Mouse (Mus musculus): Measurements from ENCODE around the gene Tekt1. TPM values are rescaled to one million over a fixed set of nuclear protein-coding genes. Genes with fewer than 3 reads are reported as not detected.
"Not testable (repeated sequence)": the region's sequence is repeated elsewhere in the genome, so short reads cannot be mapped to it uniquely, and the experiment has no call there.

Gene Tekt1
- polyA plus RNA-seq, 1 experiment from 2014 or later = 17.8 TPM

DNA sequence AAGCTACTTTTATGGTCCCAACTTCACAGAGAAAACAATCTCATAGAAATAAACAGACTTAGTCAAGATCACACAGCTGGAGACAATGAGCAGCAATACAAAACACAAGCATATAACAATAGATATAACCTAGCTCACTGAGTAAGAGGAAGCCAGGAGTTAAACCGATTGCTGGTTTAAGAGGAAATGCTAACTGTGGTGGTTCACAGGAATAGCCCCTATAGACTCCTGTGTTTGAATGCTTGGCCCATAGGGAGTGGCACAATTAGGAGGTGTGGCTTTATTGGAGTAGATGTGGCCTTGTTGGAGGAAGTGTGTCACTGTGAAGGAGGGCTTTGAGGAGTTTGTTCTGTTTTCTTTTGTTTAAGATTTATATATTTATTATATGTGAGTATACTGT lies 10.0 kb downstream of the Tekt1 start:
- Histone ChIP-seq H3K27ac (ENCODE audit: low read length) (no peak overlapping the region), H3K4me3 (ENCODE audit: low read length) (no peak overlapping the region), H3K4me1 (replicated peaks; ENCODE audit: control insufficient read depth, insufficient read depth, low read length) (peaks cover 13% of the 10 kb centered on the region), H3K27me3 (ENCODE audit: control insufficient read depth, insufficient read depth, low read depth, low read length) (no peaks in the 10 kb centered on the region), H3K36me3 (ENCODE audit: control insufficient read depth, insufficient read depth, low read length) (no peaks in the 10 kb centered on the region), H3K9me3 (ENCODE audit: control insufficient read depth, low read length) (no peaks in the 10 kb centered on the region), H3K4me2 (ENCODE audit: low read depth, low read length) (no peak overlapping the region), H3K9ac (ENCODE audit: low read length) (no peak overlapping the region)
- WGBS = 72% methylated on average over 1 of the region's 1 CpGs
- no peak for ATAC-seq (ENCODE audit: low read depth)

DNA sequence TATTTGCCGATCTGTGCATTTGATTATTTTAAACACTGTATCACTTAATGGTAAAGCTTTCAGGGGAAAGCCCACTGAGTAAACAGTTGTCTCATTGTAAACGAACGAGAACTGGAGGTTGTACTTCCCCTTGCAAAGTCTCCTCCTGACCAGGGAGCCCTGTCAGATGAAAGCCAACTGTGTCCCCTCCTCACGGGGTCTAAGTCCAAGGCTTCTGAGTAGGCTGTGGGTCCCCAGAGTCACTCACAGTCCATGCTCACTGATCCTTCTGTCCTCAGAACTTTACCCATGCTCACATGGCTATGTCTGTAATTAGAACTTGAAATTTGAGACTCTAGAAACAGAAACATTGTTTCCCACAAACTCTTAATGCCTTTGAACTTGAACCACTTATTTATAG lies 12.6 kb downstream of the Tekt1 start:
- Histone ChIP-seq H3K36me3 (ENCODE audit: control insufficient read depth, insufficient read depth, low read length) (no peaks in the 10 kb centered on the region), H3K4me3 (ENCODE audit: low read length) (no peak overlapping the region), H3K9me3 (ENCODE audit: control insufficient read depth, low read length) (no peaks in the 10 kb centered on the region), H3K27me3 (ENCODE audit: control insufficient read depth, insufficient read depth, low read depth, low read length) (no peaks in the 10 kb centered on the region), H3K27ac (ENCODE audit: low read length) (peak overlapping the region; percentile 76), H3K9ac (ENCODE audit: low read length) (no peak overlapping the region), H3K4me1 (replicated peaks; ENCODE audit: control insufficient read depth, insufficient read depth, low read length) (peaks cover 11% of the 10 kb centered on the region), H3K4me2 (ENCODE audit: low read depth, low read length) (no peak overlapping the region)
- peak; percentile 48; the same call in 1 of the 2 replicates for ATAC-seq (ENCODE audit: low read depth)
- WGBS = 35% methylated on average over 4 of the region's 4 CpGs

- ATAC-seq (ENCODE audit: low read depth) = no peak; the same call in 1 of the 2 replicates
- Histone ChIP-seq H3K4me3 (ENCODE audit: low read length) (no peak overlapping the region), H3K9ac (ENCODE audit: low read length) (no peak overlapping the region), H3K27me3 (ENCODE audit: control insufficient read depth, insufficient read depth, low read depth, low read length) (no peaks in the 10 kb centered on the region), H3K36me3 (ENCODE audit: control insufficient read depth, insufficient read depth, low read length) (no peaks in the 10 kb centered on the region), H3K9me3 (ENCODE audit: control insufficient read depth, low read length) (no peaks in the 10 kb centered on the region), H3K4me2 (ENCODE audit: low read depth, low read length) (no peak overlapping the region), H3K4me1 (replicated peaks; ENCODE audit: control insufficient read depth, insufficient read depth, low read length) (peaks cover 11% of the 10 kb centered on the region), H3K27ac (ENCODE audit: low read length) (peak overlapping the region; percentile 70)
- WGBS = 33% methylated on average over 8 of the region's 8 CpGs
These were observed 13.2 kb downstream of the Tekt1 start for GRCm38 (mm10) chr11:72349016-72349415.

DNA sequence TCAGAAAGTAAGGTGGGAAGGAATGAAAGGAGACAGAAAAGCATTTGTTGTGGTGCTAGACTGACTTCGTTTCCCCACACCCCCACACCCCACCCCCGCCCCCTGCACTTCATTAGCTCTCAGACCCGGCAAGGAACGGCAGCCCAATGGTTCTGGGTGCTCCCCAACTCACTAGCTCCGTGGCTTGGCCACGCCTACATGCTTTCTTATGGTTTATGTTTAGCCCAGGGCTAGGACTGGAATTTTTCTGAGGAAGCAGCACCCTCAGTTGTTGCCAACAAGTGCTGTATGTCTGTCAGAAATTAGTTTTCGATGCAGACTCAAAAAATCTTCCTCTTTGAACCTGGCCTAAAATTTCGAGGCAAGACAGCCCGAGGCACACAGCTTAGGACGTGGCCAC lies 13.7 kb downstream of the Tekt1 start:
- Histone ChIP-seq H3K4me3 (ENCODE audit: low read length) (no peak overlapping the region), H3K4me2 (ENCODE audit: low read depth, low read length) (no peak overlapping the region), H3K9me3 (ENCODE audit: control insufficient read depth, low read length) (no peaks in the 10 kb centered on the region), H3K27ac (ENCODE audit: low read length) (peak overlapping the region; percentile 70), H3K27me3 (ENCODE audit: control insufficient read depth, insufficient read depth, low read depth, low read length) (no peaks in the 10 kb centered on the region), H3K36me3 (ENCODE audit: control insufficient read depth, insufficient read depth, low read length) (no peaks in the 10 kb centered on the region), H3K4me1 (replicated peaks; ENCODE audit: control insufficient read depth, insufficient read depth, low read length) (peaks cover 11% of the 10 kb centered on the region), H3K9ac (ENCODE audit: low read length) (no peak overlapping the region)
- WGBS = 28% methylated on average over 10 of the region's 10 CpGs
- ATAC-seq (ENCODE audit: low read depth) = peak; percentile 60

- Histone ChIP-seq H3K36me3 (ENCODE audit: control insufficient read depth, insufficient read depth, low read length) (no peaks in the 10 kb centered on the region), H3K27me3 (ENCODE audit: control insufficient read depth, insufficient read depth, low read depth, low read length) (no peaks in the 10 kb centered on the region), H3K27ac (ENCODE audit: low read length) (no peak overlapping the region), H3K9ac (ENCODE audit: low read length) (no peak overlapping the region), H3K4me3 (ENCODE audit: low read length) (no peak overlapping the region), H3K4me1 (replicated peaks; ENCODE audit: control insufficient read depth, insufficient read depth, low read length) (peaks cover 9% of the 10 kb centered on the region), H3K4me2 (ENCODE audit: low read depth, low read length) (no peak overlapping the region), H3K9me3 (ENCODE audit: control insufficient read depth, low read length) (no peaks in the 10 kb centered on the region)
- ATAC-seq (ENCODE audit: low read depth) = no peak
- 87% methylated on average over 11 of the region's 11 CpGs for WGBS
These were observed 17.8 kb downstream of the Tekt1 start for GRCm38 (mm10) chr11:72344486-72344885.

GRCm38 (mm10) chr11:72343904-72344303 lies 18.3 kb downstream of the Tekt1 start:
- Histone ChIP-seq H3K27me3 (ENCODE audit: control insufficient read depth, insufficient read depth, low read depth, low read length) (no peaks in the 10 kb centered on the region), H3K27ac (ENCODE audit: low read length) (no peak overlapping the region), H3K36me3 (ENCODE audit: control insufficient read depth, insufficient read depth, low read length) (no peaks in the 10 kb centered on the region), H3K9ac (ENCODE audit: low read length) (no peak overlapping the region), H3K4me3 (ENCODE audit: low read length) (no peak overlapping the region), H3K4me2 (ENCODE audit: low read depth, low read length) (no peak overlapping the region), H3K9me3 (ENCODE audit: control insufficient read depth, low read length) (no peaks in the 10 kb centered on the region), H3K4me1 (replicated peaks; ENCODE audit: control insufficient read depth, insufficient read depth, low read length) (peaks cover 4% of the 10 kb centered on the region)
- 21% methylated on average over 8 of the region's 8 CpGs for WGBS
- no peak; the same call in 1 of the 2 replicates for ATAC-seq (ENCODE audit: low read depth)

DNA sequence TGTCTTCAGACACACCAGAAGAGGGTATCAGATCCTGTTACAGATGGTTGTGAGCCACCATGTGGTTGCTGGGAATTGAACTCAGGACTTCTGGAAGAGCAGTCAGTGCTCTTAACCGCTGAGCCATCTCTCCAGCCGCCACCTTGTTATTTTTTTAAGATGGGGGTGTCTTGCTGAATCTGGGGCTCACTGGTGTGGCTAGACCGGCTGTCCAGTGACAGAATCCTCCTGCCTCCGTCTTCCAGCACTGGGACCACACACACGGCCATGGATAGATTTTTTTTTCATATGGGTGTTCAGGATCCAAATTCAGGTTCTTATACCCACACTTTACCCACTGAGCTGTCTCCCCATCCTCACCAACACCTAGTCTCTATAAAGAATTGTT lies 19.0 kb downstream of the Tekt1 start:
- 83% methylated on average over 5 of the region's 5 CpGs for WGBS
- H3K27me3 ChIP-seq (ENCODE audit: control insufficient read depth, insufficient read depth, low read depth, low read length); H3K4me1 ChIP-seq (replicated peaks; ENCODE audit: control insufficient read depth, insufficient read depth, low read length); H3K4me2 ChIP-seq (ENCODE audit: low read depth, low read length); H3K4me3 ChIP-seq (ENCODE audit: low read length); H3K36me3 ChIP-seq (ENCODE audit: control insufficient read depth, insufficient read depth, low read length); H3K9me3 ChIP-seq (ENCODE audit: control insufficient read depth, low read length); ATAC-seq (ENCODE audit: low read depth); H3K9ac ChIP-seq (ENCODE audit: low read length); H3K27ac ChIP-seq (ENCODE audit: low read length): not testable (repeated sequence)

GRCm38 (mm10) chr11:72342549-72343237 lies 19.5 kb downstream of the Tekt1 start:
- WGBS = 12% methylated on average over 7 of the region's 7 CpGs
- H3K9me3 ChIP-seq (ENCODE audit: control insufficient read depth, low read length) = no peaks in the 10 kb centered on the region
- peaks cover 3% of the 10 kb centered on the region for H3K4me1 ChIP-seq (replicated peaks; ENCODE audit: control insufficient read depth, insufficient read depth, low read length)
- no peaks in the 10 kb centered on the region for H3K27me3 ChIP-seq (ENCODE audit: control insufficient read depth, insufficient read depth, low read depth, low read length)
- H3K4me3 ChIP-seq (ENCODE audit: low read length) = no peak overlapping the region
- H3K36me3 ChIP-seq (ENCODE audit: control insufficient read depth, insufficient read depth, low read length) = no peaks in the 10 kb centered on the region
- no peak overlapping the region; the same call in 1 of the 2 replicates for H3K9ac ChIP-seq (ENCODE audit: low read length)
- H3K27ac ChIP-seq (ENCODE audit: low read length) = no peak overlapping the region
- no peak overlapping the region for H3K4me2 ChIP-seq (ENCODE audit: low read depth, low read length)
- ATAC-seq (ENCODE audit: low read depth) = peak; percentile 71

GRCm38 (mm10) chr11:72339716-72340115 lies 22.5 kb downstream of the Tekt1 start:
- Histone ChIP-seq H3K9me3 (ENCODE audit: control insufficient read depth, low read length) (no peaks in the 10 kb centered on the region), H3K27ac (ENCODE audit: low read length) (no peak overlapping the region), H3K4me2 (ENCODE audit: low read depth, low read length) (no peak overlapping the region), H3K9ac (ENCODE audit: low read length) (no peak overlapping the region), H3K36me3 (ENCODE audit: control insufficient read depth, insufficient read depth, low read length) (no peaks in the 10 kb centered on the region), H3K27me3 (ENCODE audit: control insufficient read depth, insufficient read depth, low read depth, low read length) (no peaks in the 10 kb centered on the region), H3K4me3 (ENCODE audit: low read length) (no peak overlapping the region), H3K4me1 (replicated peaks; ENCODE audit: control insufficient read depth, insufficient read depth, low read length) (peaks cover 7% of the 10 kb centered on the region)
- no peak for ATAC-seq (ENCODE audit: low read depth)
- 80% methylated on average over 4 of the region's 4 CpGs for WGBS
